Mouse (Mus musculus): Measurements from ENCODE around the gene Fhad1.

The Fhad1 gene

DNA sequence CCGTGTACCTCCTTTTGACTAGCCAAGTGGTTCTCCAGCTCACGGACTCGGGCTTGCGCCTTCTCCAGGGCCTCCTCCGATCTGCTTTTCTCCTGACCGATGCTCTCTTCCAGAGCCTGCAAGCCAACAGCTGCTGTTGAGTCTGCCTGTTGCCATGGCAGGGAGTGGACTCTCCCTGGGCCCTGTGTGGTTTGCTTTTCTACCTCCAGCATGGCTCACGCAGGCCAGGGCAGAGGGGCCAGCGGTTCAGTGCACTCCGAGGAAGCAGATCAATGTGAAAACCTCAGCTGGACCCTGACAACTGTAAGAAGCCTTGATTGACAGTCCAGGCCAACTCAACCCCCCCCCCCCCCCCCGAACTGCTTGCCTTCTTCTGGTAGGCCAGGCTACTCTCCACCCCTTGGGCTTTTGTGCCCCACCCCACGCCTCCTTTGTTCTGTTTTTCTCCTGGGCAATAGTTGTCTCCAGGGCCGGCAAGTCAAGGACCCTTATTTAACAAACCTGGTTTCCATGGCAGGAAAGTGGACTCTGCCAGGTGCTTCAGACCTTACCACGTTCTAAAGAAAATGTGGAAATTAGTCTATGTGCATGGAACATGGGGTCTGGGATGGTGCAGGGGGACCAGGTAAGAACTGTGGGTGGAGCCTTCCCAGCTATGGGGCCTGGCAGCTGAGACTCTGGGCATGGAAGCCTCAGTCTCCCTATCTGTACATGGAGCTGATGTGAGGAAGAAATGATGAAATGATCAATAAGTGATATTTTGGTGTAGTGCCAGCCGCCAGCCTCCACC lies 81.9 kb downstream of the Fhad1 start:
- in situ Hi-C loops (cut with MboI) = no loop called here

DNA sequence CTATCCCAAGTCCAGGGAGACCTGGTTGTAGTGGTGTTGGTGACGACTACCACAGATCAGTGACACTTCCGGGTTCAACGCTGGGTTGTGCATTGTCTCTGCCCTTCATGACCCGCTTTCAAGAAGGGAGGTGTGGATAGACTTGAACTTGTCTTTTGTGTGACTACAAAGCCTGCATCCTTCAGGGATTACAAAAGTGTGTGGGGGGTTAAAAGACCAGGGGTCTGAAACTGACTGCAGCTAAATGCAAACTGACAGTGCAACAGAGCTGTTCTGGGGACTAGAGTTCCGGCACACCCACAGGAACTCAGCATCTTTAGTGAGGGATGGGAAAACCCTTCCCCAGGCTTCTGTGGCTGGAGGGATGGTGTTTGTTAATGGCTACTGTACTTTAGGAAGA lies 83.4 kb downstream of the Fhad1 start:
- in situ Hi-C loops (cut with MboI) = no loop called here

DNA sequence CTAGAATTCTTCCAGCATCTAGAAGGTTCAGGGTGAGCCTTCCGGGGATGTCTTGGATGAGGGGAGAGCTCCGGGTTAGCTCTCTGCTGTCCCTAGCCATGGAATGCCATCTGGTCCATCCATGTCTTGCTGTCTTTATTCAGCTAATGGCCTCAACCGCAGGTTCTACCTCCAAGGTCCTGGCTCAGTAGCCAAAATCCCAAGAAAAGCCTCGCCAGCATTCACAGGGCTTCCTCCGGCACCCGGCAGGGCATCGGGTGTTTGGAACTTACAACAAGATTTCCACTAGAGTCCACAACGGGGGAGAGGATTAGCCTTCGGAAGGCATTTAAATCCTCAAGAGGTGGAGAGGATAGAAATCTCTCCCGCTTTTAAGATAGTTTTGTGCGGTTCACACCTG lies 84.9 kb downstream of the Fhad1 start:
- in situ Hi-C loops (cut with MboI) = no loop called here

DNA sequence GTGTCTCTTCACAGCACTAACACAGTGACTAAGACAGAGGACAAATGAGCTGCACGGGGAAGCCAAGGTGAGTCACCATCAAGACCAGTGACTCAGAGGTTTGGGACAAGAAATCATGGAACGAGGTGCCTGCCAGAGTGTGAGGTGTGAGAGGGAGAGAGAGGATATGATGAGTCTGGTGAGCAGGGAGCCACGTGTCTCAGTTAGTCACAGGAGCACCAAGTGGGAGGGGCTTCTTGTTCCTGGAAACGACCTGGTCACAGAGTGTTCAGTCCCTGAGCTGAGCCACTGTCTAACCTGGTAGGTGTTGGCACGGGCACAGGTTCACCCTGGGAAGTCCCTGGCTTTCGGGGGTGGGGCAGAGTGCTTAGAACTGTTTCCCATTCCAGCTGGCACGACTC lies 86.0 kb downstream of the Fhad1 start:
- in situ Hi-C loops (cut with MboI) = no loop called here

DNA sequence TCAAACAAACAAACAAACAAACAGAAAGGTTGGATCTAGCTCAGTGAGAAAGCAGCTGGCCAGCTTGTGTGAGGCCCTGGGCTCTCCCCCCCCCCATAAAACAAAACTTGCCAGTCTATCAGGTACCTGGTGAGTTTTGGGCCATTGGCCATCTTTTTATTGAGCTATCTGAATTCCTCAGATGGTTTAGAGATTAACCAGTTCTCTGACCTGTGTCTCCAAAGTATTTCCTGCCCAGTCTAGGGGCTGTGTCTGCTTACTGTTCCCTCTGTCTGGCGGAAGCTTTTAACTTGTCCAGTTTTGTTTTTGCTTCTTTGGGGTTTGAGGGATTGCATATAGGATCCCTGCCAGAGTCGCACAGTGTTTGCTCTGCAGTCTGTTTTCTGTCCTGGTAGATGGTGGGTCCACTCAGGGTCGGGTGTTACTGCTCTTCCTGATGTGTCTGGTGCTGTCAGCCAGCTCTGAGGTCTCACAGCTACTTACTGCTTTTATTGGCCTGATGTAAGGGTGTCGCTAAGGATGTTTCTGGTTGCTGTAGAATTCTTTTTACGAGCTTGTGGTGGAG lies 89.0 kb downstream of the Fhad1 start:
- in situ Hi-C loops (cut with MboI) = no loop called here

DNA sequence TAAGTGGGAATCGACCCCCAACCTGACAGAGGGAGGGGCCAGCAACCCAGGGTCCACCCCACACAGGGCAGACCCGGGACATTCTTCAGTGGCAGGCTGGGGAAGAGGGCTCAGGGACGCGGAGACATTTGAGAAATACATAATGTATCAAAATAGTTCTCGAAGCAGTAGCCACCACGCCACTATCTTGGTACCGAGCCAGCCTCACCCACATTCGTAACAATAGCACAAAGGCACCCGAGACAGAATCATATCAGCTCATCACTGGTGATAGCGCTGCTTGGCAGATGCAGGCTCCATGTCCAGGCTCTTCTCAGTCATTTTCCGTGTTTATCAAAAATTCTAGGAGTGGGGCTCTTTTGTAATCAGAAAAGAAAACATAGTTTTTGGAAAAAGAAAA lies 90.9 kb downstream of the Fhad1 start:
- in situ Hi-C loops (cut with MboI) = no loop called here

DNA sequence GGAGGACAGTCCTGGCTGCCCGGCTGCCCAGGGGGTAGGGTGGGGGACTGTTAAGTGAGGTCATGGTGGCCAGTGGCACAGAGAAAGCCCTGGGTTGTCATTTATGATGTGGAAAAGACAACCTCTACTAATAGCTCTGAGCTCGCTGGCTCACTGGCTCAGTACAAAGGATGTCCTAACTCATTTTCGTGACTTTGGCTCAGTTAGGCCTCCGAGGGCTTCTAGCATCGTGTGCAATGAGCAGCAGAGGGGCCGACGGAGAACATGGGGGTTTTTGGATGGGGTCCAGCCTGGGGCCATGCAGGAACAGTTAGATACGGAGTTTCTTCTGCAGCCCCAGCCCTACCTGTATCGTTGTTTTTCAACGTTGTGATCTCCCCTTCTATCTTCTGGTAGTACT lies 94.5 kb downstream of the Fhad1 start:
- in situ Hi-C loops (cut with MboI) = no loop called here

DNA sequence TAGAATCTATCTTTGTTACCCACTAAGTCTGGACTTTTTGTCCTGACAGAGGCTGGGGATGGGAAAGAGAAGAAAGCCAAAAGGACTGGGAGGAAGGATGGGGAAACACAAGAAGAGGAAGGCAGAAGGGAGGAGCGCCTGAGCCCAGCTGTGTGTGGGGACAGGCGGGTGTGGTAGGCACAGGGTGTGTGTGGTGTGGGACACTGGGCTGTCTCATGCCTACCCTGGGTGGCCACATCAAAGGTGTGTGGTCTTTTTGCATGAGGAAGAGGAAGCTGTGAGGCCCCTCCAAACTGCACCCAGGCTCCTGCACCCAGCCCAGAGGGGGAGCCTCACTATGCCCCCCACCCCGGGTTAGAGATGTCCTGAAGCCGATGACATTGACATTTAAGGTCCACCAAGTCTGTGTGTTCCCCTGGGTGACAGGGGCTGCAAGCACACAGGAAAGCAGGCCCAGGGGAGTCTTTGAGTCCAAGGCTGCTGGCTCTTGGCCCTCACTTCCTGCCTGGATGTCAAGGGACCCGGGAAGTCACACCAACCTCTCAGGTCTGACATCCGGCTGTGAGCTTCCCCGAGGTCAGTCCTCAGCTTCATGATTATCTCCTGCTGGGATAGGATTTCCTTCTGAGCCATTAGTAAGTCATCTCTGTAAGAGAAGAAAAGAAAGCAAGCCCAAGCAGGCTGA lies 97.0 kb downstream of the Fhad1 start:
- in situ Hi-C loops (cut with MboI) = no loop called here

DNA sequence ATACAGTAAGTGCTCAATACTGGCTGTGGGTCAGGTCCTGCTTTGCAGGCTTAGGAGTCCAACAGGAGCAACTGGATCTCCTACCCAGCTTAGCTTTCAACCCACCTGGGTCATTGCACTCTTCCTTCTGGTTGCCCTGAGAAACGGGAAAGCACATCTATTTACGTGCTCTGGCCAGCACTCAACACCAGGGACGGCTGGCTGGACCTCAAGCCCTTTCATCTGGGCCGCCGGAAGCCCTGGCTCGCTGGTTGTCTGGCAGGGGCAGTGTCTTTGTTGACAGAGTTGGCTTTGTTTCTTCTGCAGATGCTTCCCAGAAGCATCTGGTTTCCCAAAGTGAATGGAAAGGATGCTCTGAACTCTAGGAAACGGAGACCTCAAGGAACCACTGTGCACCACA lies 100.8 kb downstream of the Fhad1 start:
- in situ Hi-C loops (cut with MboI) = no loop called here

DNA sequence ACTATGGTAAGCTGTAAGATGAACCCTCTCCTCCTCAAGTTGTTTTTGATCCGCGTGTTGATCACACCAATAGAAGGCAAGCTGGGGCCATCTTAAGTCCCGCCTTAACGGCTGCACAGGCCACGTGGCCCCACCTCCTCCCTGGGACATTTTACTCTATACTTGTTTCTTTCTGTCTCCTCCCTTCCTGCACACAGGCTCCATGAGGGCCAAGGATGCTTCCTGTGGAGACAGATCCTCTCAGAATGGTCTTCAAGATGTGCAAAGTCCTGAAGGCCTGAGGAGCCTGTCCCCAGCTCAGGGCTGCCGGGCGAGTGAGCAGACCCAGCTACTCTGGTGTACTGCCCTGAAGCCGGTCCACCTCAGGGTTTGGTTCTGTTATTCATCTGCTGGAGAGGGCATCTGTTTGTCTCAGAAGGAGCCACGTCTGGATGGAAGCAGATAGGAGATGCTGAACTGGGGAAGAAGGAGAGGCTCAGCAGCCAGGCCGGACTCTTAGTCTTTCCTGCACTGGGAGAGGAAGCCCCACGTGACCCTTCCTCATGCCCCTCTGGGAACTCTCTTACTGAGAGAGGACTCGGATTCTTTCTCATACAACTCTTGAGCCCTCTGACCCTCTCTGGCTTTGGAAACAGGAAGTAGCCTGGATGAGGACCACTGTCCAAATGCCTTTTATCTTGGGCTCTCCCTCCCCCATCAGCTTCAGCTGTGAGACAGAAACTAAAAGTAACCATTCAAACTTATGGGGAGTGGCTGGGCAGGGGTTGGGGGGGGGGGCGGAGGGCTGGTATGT lies 101.5 kb downstream of the Fhad1 start:
- in situ Hi-C loops (cut with MboI) = no loop called here

DNA sequence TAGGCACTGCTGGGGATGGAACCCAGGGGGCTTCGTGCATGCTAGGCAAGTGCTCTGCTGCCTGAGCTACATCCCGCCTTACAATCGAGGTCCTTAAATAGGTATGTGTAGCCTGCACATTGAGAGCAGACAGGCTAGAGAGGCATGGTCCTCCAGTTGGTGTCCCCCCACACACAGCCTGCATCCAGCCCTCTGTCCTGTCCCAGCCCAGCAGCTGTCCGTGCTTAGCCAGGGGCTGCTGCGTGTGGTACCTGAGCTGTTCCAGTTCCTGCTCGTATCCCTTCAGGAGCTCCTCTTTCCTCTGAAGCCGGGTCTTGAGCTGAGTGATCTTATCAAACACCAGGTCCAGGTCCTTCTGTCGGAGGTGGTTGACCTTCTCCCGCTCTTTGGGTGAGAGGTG lies 110.2 kb downstream of the Fhad1 start:
- in situ Hi-C loops (cut with MboI) = no loop called here

DNA sequence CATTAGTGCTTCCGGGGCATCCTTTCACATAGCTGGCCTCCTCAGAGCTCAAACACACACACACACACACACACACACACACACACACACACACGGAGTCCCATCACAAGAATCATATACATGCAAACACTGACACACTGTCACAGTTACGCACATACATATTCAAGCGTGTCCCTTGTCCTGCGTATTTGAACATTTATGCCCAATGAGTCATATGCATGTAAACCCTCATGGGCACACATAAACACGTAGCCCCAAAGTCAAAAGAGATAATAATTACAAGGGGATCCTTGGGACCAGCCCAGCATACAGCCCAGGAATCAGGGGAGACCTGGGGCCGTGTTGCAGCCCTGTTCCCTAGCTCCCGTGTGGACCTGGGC lies 112.4 kb downstream of the Fhad1 start:
- in situ Hi-C loops (cut with MboI) = no loop called here

DNA sequence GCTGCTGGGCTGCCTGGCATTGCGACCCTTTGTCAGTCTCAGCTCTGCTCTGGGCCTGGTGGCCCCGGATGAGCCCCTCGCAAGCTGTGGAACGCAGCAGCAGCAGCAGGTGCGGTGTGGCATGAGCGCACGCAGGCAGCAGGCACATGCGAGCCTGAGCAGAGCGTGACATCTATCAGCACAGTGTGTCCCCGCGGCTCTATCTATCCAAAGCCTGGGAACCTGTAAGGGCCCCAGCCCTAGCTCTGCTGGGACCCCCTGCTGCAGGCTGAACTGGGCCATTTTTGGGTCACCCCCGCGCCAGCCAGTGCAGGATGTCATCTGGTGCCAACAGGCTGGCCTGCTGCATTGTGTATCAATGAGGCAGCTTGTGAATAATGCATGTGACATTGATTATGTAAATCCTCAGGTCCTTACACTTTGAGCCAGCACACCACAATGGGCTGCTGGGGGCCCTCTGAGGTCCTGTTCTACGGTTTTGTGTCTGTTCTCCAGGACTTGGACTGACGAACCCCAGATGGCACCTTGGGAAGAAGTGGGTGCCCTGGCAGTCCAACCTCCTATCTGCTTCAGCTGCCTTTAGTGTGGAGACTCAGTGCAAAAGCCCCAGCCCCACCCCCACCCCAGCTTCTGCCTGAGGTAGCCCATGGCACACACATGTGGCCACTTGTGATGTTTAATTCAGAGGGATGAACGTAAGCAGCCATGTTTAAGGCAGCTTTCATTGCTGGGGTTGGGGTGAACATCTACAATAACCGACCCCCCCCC lies 113.0 kb downstream of the Fhad1 start:
- in situ Hi-C loops (cut with MboI) = no loop called here

DNA sequence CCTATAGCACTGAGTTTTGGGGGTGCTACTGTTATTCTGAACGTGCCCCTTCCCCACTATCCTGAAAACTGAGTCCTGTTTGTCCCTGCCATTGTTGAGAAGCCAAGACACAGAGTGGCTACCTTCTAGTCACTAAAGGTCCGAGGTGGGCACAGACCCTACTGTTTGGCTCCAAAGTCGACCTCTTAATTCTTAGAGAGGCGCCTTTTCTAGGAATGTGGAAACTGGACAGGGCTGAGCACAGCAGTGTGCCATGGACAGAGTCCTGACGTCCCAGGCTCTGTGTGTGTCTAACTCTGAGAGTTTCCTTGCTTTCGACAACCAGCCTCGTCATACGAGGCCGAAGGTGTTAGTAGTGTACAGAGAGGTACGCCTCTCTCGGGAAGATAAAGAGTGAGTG lies 114.5 kb downstream of the Fhad1 start:
- in situ Hi-C loops (cut with MboI) = no loop called here

DNA sequence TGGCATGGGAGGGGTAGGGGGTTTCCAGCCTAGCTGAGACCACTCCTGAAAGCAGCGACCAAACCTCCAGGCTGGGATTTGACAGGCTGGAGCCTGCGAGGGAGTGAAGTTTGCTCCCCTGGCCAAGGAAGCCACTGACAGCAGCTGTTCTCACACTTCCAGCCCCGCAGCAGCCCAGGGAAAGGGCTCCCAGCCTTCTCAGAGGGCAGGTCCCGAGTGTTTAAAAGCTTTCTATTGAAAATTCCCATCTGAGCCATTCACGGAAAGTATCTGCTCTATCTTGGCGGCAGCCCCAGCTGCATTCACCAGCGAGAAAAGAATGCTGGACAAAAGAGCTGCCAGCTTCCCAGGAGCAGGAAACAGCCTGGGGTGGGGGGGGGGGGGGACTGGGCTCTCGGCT lies 114.9 kb downstream of the Fhad1 start:
- in situ Hi-C loops (cut with MboI) = no loop called here

DNA sequence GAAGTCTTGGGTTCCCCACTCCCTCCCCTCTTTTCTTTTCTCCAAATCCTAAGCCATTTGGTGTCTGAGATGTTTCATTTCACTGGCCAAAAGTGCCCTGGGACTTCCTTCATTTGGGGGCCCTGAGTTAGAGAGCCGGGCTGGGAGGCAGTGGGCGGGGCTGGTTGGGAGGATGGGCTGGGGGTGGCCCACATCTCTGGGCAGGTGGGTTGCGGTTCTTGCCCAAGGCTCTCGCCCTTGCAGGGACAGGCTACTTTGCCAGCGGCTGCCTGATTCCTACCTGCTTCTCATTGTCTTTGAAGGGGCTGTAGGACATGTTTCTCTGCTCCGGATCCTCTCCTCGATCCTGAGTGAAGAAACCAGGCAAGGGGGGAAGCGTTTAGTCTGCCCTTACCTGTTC lies 116.0 kb downstream of the Fhad1 start:
- in situ Hi-C loops (cut with MboI) = no loop called here

DNA sequence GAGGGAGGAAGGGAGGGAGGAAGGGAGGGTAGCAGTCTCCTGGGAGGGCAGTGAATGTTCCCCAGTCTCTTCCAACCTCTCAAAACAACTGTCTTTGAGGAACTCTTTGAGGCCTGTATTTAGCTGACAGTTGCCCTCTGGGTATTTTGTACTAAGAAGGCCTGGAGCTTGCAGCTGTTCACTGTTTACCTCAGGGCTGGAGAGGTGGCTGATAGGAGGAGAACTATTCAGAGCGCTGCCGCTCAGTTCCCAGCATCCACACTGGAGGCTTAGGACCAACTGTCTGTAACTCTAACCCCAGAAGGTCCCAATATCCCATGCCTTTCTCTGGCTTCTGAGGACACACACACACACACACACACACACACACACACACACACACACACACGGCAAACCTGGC lies 117.0 kb downstream of the Fhad1 start:
- in situ Hi-C loops (cut with MboI) = no loop called here

DNA sequence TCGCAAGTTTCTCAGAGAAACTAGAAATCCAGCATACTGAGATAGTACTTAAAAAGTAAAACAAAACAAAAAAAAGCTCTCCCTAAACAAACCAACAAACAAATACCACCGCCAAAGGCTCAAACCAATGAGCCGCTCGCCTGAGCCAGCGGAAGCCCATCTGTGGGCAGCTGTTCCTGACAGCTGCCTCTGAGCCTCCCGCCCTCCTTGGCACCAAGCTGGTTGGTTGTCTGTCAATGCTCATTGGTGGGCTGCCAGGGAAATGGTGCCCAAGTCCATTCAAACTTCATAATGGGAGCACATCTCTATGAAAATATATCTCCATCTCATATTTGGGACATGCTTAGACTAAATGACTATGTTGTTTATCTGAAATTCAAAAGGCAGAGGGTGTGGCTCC lies 117.7 kb downstream of the Fhad1 start:
- in situ Hi-C loops (cut with MboI) = no loop called here

DNA sequence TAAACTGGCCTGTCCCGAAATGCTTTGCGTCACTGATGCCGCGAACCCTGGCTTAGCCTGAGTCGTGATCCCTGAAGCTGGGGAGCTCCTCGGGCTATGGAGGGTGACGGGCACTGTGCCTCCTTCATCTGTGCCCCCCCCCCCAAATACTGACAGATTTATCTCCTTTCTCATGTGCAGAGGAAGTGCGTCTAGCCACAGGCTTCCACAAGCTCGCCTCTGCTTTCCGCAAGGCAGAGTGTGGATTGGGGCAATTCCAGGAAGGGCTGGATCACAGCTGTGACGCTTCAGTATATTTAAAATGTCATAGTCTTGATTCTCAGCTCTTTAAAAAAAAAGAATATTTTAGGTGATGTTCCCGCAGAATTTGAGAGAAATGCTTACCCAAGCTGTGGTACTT lies 119.1 kb downstream of the Fhad1 start:
- in situ Hi-C loops (cut with MboI) = no loop called here

DNA sequence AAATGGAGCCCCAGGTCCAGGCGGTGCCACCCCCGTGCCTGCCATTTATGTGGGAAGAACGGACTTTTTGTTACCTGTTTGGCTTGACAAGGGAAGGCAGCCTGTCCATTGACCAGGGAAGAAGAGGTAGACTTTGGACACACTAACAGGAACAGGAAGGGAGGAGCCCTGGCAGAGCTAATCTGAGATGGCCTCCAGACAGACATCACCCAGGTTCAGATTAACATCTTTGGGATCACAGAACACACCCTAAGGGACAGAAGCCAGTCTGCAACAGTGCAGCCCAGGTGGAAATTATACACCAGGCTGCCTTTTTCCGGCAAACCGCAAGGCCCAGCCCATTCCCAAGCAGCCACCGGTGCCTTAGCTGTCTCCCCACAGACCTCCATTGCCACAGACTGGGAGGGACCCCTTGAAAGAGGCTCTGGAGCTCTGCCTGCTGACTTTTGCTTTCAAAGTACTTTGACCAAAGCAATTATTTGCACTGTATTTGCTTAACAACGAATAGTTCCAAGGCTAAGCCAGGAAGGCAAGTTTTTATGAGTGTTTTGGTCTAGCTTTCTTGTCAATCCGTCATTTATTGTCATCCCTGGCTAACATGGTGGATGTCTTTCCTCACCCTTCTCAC lies 121.6 kb downstream of the Fhad1 start:
- in situ Hi-C loops (cut with MboI) = no loop called here

DNA sequence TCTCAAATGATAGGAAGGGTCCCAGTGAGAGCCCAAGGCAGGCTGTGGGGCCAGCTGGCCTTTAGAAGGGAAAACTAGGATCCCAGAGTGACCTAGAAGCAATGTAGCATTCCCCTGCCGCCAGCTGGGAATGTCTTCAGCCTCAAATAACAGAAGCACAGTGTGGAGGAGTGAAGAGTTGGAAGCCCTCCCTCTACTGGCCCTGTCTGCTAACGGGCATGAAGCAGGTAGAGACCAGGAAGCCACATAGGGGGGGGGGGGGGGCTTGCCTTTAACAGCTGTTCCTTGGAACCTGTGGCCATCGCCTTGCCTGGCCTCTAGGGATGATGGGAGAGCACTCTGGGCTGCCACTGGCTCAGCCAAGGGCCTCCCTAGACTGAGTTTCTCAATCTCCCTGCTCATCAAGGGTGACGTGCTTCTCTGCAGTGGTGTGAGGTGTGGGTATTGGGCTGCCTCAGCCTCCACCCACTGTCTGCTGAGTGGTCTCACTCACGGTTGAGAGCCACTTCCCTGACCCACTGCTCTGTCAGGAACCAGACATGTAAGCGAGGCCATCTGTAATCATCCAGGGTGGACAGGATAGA lies 128.4 kb downstream of the Fhad1 start:
- in situ Hi-C loops (cut with MboI) = no loop called here
